In genomic region chr11:97644834-97645233, GRCm38 (mm10) we compare ENCODE assay signal across 8 mouse cellular contexts. TPM values are rescaled to one million over a fixed set of nuclear protein-coding genes. Genes with fewer than 3 reads are reported as not detected.
DNase-seq lines count a peak whose midpoint lies in the region; TF ChIP-seq lines count a peak whose summit lies in the region.
"Had no signal": no experiment of that assay in that cellular context is flagged by ENCODE, and none has a peak within 500 bp of the region (broad histone marks: within the 10 kb centered on the region; RNA-seq: fewer than 3 reads in every experiment).

No protein-coding gene starts in this region.

- H3K4me1 ChIP-seq in MEL (ENCODE audit: control insufficient read depth in 1 of 2, insufficient read depth in 2 of 2, low read length in 2 of 2): no peaks in the 10 kb centered on the region
- H3K4me1 ChIP-seq in bone marrow macrophage, adult 2 months (ENCODE audit: control insufficient read depth, insufficient read depth, low read length): peaks cover 6% of the 10 kb centered on the region

- TF ChIP-seq CTCF in MEL (IDR thresholded peaks at IDR 0.05 in 2 of 3, conservative IDR thresholded peaks at IDR 0.05 in 1 of 3; ENCODE audit: control insufficient read depth in 1 of 3, insufficient read depth in 1 of 3, low read depth in 2 of 3, low read length in 3 of 3, poor library complexity in 1 of 3, severe bottlenecking in 1 of 3): peak; percentile 86 to 97 (median 96)
- peak; percentile 85 for TF ChIP-seq CTCF in bone marrow macrophage, adult 2 months (IDR thresholded peaks at IDR 0.05; ENCODE audit: low read depth, low read length)

- no peaks in the 10 kb centered on the region; a peak in 1 of 4 replicates for H3K27me3 ChIP-seq in MEL (ENCODE audit: control insufficient read depth in 1 of 2, insufficient read depth in 2 of 2, low read length in 2 of 2)

- no peak overlapping the region for H3K9ac ChIP-seq in MEL (ENCODE audit: control insufficient read depth, low read depth, low read length, poor library complexity, severe bottlenecking)

- H3K36me3 ChIP-seq in MEL (ENCODE audit: control insufficient read depth in 1 of 2, insufficient read depth in 2 of 2, low read length in 2 of 2): no peaks in the 10 kb centered on the region

- intact Hi-C loops in left cerebral cortex, postnatal 4 days (cut with DNase I): no loop called here

- peak; percentile 93 for TF ChIP-seq RAD21 in MEL (IDR thresholded peaks at IDR 0.05; ENCODE audit: low read depth, low read length)

- H3K9me3 ChIP-seq in MEL (replicated peaks; ENCODE audit: insufficient read depth, low read length): no peaks in the 10 kb centered on the region

- no peak overlapping the region for H3K4me3 ChIP-seq in MEL (ENCODE audit: control insufficient read depth in 1 of 2, insufficient read depth in 1 of 2, low read depth in 2 of 2, low read length in 2 of 2)
- H3K4me3 ChIP-seq in bone marrow macrophage, adult 2 months (ENCODE audit: insufficient read depth, low read length): no peak overlapping the region
- H3K4me3 ChIP-seq: megakaryocyte, embryonic 14.5 days had no signal

- peak; percentile 74 for DNase-seq in left cerebral cortex, postnatal 4 days
- no peak for DNase-seq in left cerebral cortex, adult 9 months (ENCODE audit: low spot score in 2 of 2)
- peak; percentile 85 for DNase-seq in MEL (ENCODE audit: low read depth, low spot score)
- DNase-seq in gastrocnemius, adult 8-10 months (ENCODE audit: low spot score in 2 of 2): peak; percentile 55 to 67
- peak; percentile 81 to 85 for DNase-seq in lung, adult 18-20 months
- DNase-seq in spleen, postnatal 36 days (ENCODE audit: low spot score in 2 of 2): peak; percentile 67 to 74

- TF ChIP-seq EP300 in MEL (IDR thresholded peaks at IDR 0.05; ENCODE audit: low read depth in 1 of 2, low read length in 2 of 2): no peak

- TF ChIP-seq POLR2A in MEL (IDR thresholded peaks at IDR 0.05; ENCODE audit: control insufficient read depth in 1 of 2, insufficient read depth in 1 of 2, low read depth in 1 of 2, low read length in 2 of 2, poor library complexity in 1 of 2): no peak
- no peak for TF ChIP-seq POLR2A in bone marrow macrophage, adult 2 months (IDR thresholded peaks at IDR 0.05; ENCODE audit: borderline replicate concordance, low read depth, low read length)

- no peaks in the 10 kb centered on the region for H3K79me2 ChIP-seq in MEL (ENCODE audit: control insufficient read depth, insufficient read depth, low read length, poor library complexity)

- H3K27ac ChIP-seq in MEL (ENCODE audit: control insufficient read depth, low read depth, low read length): no peak overlapping the region
- H3K27ac ChIP-seq in bone marrow macrophage, adult 2 months (ENCODE audit: insufficient read depth, low read depth, low read length): no peak overlapping the region

TF ChIP-seq in MEL, 35 proteins besides CTCF, POLR2A, EP300 and RAD21:
- TF ChIP-seq MYC (IDR thresholded peaks at IDR 0.05; ENCODE audit: low read depth, low read length): 0 out of 2 replicates have a peak, but pooled peaks have one; percentile 22
- TF ChIP-seq ELF1 (IDR thresholded peaks at IDR 0.05; ENCODE audit: low read depth, low read length): 0 out of 2 replicates have a peak, but pooled peaks have one; percentile 18
- TF ChIP-seq MXI1 (IDR thresholded peaks at IDR 0.05; ENCODE audit: low read depth, low read length): no peak
- TF ChIP-seq ZC3H11A (IDR thresholded peaks at IDR 0.05; ENCODE audit: low read depth, low read length): peak; percentile 93
- TF ChIP-seq SIN3A (IDR thresholded peaks at IDR 0.05; ENCODE audit: low read length): peak; percentile 61; the same call in 1 of the 2 replicates
- TF ChIP-seq ETS1 (IDR thresholded peaks at IDR 0.05; ENCODE audit: low read depth, low read length): no peak
- TF ChIP-seq UBTF (IDR thresholded peaks at IDR 0.05; ENCODE audit: borderline replicate concordance, insufficient read depth, low read depth, low read length): no peak
- TF ChIP-seq SMC3 (IDR thresholded peaks at IDR 0.05; ENCODE audit: low read depth, low read length): peak; percentile 98
- 0 out of 2 replicates have a peak, but pooled peaks have one; percentile 41 for TF ChIP-seq MAZ (IDR thresholded peaks at IDR 0.05; ENCODE audit: low read depth, low read length)
TF ChIP-seq in MEL: peak in this region for 6.

RNA-seq across cellular contexts. Expression of gene Epop, which starts 15.3 kb away (rescaled TPM):
- total RNA-seq in left cerebral cortex, postnatal 4 days (2021): 1 to 10 TPM; 5.6 to 6.3 TPM
- not detected in 2 replicates for total RNA-seq in MEL (2012; rRNA removed)
- not detected for polyA plus RNA-seq in MEL (2012; ENCODE audit: insufficient read depth in 1 of 2, insufficient read length in 2 of 2, low read depth in 1 of 2, low replicate concordance in 2 of 2, missing spikeins in 1 of 2)
- polyA plus RNA-seq in bone marrow macrophage, adult 2 months (2012; ENCODE audit: insufficient read depth, insufficient read length, missing spikeins): 2.5 and 3.0 TPM in 2 replicates
- under 1 TPM; 0.39 to 0.92 (median 0.75) TPM for total RNA-seq in gastrocnemius, adult 8-10 months (2022)

RNA-seq across cellular contexts. Expression of gene Mllt6, which starts 18.4 kb away (rescaled TPM):
- total RNA-seq in left cerebral cortex, postnatal 4 days (2021): 10 to 100 TPM; 60.2 to 67.1 TPM
- 15.1 and 17.2 TPM in 2 replicates for total RNA-seq in MEL (2012; rRNA removed)
- 10 to 100 TPM in 1 of 2 experiments, not detected in 1; 17.6 TPM for polyA plus RNA-seq in MEL (2012; ENCODE audit: insufficient read depth in 1 of 2, insufficient read length in 2 of 2, low read depth in 1 of 2, low replicate concordance in 2 of 2, missing spikeins in 1 of 2)
- 40.4 and 48.7 TPM in 2 replicates for polyA plus RNA-seq in bone marrow macrophage, adult 2 months (2012; ENCODE audit: insufficient read depth, insufficient read length, missing spikeins)
- 10 to 100 TPM; 45.5 to 63.7 (median 51.7) TPM for total RNA-seq in gastrocnemius, adult 8-10 months (2022)

RNA-seq across cellular contexts. Expression of gene Cisd3, which starts 40.8 kb away (rescaled TPM):
- 10 to 100 TPM; 25.8 to 28.5 TPM for total RNA-seq in left cerebral cortex, postnatal 4 days (2021)
- total RNA-seq in MEL (2012; rRNA removed): 1.5 and 1.7 TPM in 2 replicates
- polyA plus RNA-seq in MEL (2012; ENCODE audit: insufficient read depth in 1 of 2, insufficient read length in 2 of 2, low read depth in 1 of 2, low replicate concordance in 2 of 2, missing spikeins in 1 of 2): 1 to 10 TPM in 1 of 2 experiments, not detected in 1; 6.1 TPM
- 45.2 and 50.2 TPM in 2 replicates for polyA plus RNA-seq in bone marrow macrophage, adult 2 months (2012; ENCODE audit: insufficient read depth, insufficient read length, missing spikeins)
- total RNA-seq in gastrocnemius, adult 8-10 months (2022): 100 to 1,000 TPM; 102 to 119 (median 105) TPM

RNA-seq across cellular contexts. Expression of gene Pcgf2, which starts 55.5 kb away (rescaled TPM):
- total RNA-seq in left cerebral cortex, postnatal 4 days (2021): 100 to 1,000 TPM; 100 to 104 TPM
- 12.3 and 20.0 TPM in 2 replicates for total RNA-seq in MEL (2012; rRNA removed)
- polyA plus RNA-seq in MEL (2012; ENCODE audit: insufficient read depth in 1 of 2, insufficient read length in 2 of 2, low read depth in 1 of 2, low replicate concordance in 2 of 2, missing spikeins in 1 of 2): 10 to 100 TPM in 1 of 2 experiments, not detected in 1; 38.7 TPM
- polyA plus RNA-seq in bone marrow macrophage, adult 2 months (2012; ENCODE audit: insufficient read depth, insufficient read length, missing spikeins): 12.3 and 13.6 TPM in 2 replicates
- total RNA-seq in gastrocnemius, adult 8-10 months (2022): 1 to 10 TPM; 1.2 to 2.7 (median 1.5) TPM

RNA-seq across cellular contexts. Expression of gene Psmb3, which starts 58.4 kb away (rescaled TPM):
- 100 to 1,000 TPM; 168 to 172 TPM for total RNA-seq in left cerebral cortex, postnatal 4 days (2021)
- 914 and 1,101 TPM in 2 replicates for total RNA-seq in MEL (2012; rRNA removed)
- polyA plus RNA-seq in MEL (2012; ENCODE audit: insufficient read depth in 1 of 2, insufficient read length in 2 of 2, low read depth in 1 of 2, low replicate concordance in 2 of 2, missing spikeins in 1 of 2): 100 to 1,000 TPM in 1 of 2 experiments, not detected in 1; 648 TPM
- 125 and 142 TPM in 2 replicates for polyA plus RNA-seq in bone marrow macrophage, adult 2 months (2012; ENCODE audit: insufficient read depth, insufficient read length, missing spikeins)
- 100 to 1,000 TPM; 164 to 175 (median 171) TPM for total RNA-seq in gastrocnemius, adult 8-10 months (2022)

Comparison
In these comparisons a context has a peak if more than half of its experiments do, and no peak if none do; other contexts are left out.
1. DNase-seq: peak in left cerebral cortex, postnatal 4 days (single experiment), MEL (single experiment), gastrocnemius, adult 8-10 months (2 of 2), lung, adult 18-20 months (2 of 2) and spleen, postnatal 36 days (2 of 2); none in left cerebral cortex, adult 9 months (0 of 2).